Mouse (Mus musculus) liver, adult (tissue): ENCODE measurements around the gene Ahdc1.

ENCODE experiments used
- GATA4 ChIP-seq: IDR thresholded peaks from 2 replicates; pipeline ENCODE4 v1.6.1; 2014; ENCODE audit warnings: mild to moderate bottlenecking, low read length; ENCODE audit not compliant: insufficient replicate concordance

Gene Ahdc1

DNA sequence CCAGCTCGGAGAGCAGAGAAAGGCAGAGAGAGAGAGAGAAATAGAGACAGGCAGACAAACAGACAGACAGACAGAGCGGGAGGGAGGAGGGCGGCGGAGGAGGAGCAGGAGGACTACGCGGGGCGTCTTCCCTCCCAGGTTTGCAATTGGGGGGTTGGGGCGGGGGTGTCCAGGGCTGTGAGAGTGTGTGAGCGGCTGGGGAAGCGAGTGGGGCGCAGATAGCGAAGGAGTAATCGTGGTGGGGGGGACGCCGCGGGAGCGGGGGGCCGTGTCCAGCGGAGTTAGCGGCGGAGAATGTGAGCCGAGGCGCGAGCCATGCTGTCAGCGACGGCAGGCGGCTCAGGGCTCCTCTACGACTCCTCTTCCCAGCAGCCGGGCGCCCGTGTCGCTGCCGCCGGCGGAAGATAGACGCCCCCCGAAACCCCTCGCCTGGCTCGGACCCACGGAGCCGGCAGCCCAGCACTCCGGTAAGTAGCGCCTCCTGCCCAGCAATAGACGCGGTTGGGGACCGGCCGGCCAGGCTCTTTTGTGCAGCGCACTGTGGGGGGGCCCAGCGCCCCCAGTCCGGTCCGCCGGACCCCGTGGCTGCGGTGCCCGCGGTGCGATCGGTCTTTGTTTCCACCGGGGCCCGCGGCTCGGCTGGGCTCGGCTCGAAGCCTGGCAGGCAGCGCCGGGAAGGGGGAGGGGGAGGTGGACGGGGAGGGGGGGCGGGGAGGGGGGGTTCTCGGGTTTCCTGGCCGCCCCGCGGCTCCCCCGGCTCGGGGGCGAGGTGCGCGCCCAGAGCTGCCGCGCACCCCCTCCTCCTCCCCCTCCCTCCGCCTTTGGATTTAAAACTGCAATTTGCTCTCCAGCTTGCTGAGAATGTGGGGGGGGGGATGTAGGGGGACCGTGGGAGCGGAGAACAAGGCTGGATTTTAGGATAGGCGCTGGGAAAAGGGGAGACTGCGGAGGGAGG is 1.0 kb downstream of the Ahdc1 start:
- no peak for TF ChIP-seq GATA4

DNA sequence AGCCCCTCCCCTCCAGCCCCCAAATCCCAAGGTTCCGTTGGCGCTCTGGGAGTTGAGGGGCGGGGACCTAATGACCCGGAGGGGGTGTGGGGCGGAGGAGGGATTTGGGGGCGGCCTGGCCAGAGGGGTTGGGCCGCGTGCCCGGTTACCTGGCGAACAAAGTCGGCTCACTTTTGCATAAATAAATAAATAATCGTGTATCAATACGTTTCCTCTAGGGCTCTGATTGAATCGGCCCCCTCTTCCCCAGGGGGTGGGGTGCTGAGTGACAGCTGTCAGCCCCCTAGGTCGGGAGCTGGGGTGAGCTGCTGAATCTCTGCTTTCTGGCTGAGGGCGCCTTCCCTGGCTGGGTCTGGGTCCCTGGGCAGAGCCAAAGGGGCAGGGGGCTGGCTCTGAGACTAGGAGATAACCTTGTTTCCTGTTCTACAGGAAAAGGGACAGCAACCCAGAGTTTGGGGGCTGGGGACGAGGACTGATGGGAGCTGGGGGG is 1.8 kb downstream of the Ahdc1 start:
- no peak for TF ChIP-seq GATA4

DNA sequence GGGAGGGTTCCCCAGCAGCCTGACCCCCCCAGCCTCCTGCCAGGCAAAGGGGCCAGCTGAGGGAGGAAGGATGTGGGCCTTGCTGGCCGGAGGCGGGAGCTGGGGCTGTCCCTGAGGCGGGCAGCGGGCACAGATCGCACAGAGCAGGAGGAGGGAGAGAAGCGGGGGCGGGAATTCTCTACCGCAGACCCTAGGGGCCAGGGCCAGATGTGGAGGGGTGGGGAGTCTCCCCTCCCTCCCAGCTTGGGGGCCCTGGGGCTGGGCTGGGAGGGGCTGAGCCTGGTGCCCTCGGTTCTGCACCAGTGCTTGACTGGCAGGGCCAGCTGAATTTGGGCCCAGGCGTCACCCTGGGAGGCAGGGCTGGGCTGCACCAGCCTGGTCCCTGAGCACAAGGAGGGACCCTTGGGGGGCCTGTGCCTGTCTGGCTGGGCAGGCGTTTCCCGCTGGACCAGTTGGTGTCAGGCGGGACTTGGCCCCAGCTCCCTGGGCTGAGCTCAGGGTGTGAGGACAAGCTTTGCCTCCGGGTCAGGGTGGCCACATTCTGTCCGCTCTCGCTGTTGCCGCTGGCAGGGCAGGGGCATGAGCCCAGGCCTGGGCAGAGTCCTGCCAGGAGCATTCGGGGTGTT is 2.3 kb downstream of the Ahdc1 start:
- no peak; the same call in 1 of the 2 replicates for TF ChIP-seq GATA4

DNA sequence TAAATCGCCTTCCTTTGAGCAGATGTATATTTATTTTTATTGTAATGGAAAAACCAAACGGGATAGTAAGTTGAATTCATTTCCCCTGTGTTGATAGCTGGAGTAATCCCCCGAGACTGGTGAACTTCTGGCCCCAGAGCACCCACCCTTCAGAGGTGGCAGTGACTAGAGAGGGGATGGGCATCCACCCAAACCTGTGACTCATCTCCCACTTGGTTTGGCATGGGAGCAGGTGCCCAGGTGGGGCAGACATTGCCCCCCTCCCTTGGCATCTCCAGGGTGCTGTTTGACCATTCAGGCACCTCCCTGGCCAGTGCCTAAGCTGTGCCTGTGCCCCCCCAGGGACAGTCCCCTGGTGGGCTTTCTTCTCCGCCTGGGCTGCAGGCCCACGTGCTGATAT is 3.0 kb downstream of the Ahdc1 start:
- TF ChIP-seq GATA4: no peak

DNA sequence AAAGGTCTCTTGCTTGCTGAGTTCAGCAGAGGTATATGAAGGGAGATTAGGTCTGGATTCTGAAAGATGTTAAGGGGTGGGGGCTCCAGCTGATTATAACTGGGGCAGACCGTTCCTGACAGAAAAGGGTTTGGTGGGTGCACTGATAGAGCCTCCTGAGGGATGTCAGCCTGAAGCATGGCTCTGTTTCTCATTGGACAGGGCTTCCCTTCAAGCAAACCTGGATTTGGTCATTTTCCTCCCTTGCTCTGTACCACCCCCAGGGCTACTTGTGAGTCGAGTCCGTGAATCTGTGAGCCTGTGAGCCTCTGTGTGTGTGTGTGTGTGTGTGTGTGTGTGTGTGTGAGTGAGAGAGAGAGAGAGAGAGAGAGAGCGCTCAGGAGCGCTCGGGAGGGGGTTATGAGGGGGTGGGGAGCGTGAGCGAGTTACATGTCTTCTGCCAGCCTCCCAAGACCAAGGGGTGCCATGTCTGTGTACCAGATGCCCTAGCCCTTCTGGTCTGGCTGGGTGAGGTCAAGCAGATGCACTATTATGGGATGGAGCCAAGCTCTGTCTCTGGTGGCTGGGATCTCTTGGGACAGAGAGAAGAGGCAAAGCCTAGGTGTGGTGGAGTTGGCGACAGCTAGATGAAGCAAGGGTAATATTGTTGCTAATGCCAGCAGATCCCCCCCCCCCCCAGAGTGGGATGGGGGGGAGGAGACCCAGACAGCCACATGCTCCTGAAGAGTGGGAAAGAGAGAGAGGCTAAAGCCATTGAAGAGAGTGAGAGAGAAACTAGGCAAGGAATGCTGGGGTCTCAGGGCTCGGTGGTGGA is 4.0 kb downstream of the Ahdc1 start:
- TF ChIP-seq GATA4: no peak

DNA sequence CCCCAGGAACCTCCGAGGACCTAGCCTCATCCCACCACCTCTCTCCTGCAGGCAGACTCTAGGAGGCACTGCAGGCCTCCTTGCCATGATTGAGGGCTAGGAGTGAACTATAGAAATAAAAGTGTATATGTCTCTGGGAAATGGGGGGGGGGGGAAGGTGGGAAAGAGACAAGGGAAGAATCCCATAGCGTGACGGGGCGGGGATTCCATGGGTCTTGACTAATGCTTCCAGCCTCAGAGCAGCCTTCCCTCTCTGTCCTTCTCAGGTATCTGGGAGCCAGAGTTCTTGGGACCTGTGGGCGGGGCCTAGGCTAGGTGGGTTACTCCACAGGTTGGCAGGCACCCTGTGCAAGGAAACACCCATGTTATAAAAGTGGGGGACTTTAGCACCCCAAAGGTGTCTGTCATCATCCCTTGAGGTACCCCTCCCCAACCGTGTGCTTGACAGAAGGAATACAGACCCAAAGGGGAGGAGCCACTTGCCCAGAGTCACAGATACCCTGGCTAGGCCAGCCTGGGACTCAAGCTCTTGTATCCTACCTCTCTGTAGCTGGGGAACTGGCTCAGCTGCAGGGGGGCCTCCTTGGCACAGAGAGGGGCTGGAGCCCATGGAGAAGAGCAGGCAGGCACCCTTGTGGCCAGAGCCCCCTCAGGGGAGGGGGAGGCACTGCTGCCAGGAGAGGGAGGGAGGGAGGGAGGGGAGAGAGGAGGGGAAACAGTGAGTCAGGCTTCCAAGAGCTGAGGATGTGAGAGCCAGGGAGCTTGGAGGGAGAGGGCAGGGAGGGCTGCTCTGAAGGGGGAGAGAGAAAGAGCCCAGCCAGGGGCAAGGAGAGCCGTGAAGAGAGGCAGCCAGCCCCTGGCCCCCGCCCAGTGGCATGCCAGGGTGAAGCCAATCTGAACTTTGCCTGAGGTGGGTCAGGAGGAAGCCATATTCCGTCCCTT is 4.9 kb downstream of the Ahdc1 start:
- no peak for TF ChIP-seq GATA4

DNA sequence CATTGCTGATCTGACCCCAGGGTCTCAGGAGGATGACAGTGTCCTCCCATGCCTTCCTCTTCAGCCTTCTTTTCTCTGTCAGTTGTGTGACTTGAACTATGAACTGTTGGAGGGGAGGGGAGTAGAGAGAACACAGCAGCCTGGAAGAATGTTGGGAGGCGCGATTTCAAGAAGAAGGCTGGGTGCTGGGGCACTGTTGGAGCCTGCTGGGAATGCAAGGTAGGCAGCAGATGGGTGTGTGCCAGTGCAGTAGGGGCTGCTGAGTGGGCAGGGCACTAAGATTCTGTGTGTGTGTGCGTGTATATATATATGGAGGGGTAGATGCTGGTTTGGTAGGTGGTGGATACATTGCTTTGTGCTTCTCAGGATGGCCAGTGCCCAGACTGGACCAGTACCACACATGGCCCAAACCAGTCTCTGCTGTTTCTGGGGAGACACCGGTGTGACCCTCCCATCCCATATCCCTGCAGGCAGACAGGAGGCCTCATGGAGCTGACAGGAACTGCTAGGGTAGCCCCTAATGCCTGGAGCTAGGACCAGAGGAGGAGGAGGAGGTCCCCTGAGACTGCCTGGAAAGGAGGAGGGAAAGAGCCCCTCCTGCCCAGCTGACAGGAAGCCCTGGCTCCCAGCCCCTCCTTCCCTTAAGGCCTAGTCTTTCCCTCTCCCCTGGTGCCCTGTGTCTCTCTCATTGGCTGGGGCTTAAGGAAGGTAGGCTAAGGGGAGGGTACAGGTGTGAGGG is 5.8 kb downstream of the Ahdc1 start:
- TF ChIP-seq GATA4: no peak

DNA sequence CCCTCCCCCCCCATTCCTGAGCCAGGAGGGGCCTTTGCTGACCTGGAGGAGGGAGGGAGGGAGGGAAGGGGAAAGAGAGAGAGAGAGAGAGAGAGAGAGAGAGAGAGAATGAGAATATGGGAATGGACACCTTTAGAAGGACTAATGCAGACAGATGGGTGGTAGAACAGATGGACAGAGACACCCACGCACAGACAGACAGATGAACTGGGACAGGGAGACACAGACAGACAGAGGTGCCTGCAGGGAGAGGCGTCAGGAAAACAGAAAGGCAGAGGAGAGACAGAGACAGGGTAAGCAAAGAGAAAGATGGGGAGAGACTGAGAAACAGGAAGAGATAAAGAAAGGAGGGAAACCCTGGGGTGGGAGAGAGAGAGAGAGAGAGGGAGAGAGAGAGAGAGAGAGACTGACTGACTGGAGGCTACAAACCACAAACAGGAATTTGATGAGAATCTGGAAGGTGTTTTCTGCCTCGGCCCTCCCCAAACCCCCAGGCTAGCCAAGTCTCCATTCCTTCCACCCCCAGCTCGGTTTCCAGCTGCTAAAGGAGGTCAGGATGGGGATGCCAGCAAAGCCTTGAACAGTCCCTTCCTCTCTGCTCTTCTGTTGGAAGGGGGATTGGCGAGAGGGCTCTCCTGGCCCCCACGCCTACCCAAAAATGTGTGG is 6.7 kb downstream of the Ahdc1 start:
- no peak for TF ChIP-seq GATA4

DNA sequence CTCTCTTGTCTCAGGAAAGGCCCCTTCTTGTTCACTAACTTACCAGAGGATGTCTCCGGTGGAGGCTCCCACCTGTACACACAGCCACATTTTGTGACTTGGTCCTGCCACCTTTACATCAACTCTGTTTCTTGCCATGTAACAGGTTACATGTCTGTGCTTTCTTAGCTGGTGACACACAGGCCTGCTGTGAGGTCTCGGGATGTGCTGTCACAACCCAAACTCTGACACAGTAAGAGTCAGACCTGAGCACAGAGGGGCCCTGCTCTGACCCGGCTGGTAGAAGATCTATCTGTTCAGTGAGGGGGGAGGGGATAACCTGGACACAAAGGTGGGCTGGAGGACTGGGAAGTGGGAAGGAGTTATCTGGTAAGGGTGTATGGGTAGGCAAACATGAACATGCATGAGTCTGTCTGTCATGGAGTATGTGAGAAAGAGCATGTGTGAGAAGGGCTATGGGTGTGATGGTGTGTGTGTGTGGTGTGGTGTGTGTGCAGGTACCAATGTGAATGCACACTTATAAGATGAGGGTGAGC is 7.3 kb downstream of the Ahdc1 start:
- TF ChIP-seq GATA4: no peak

DNA sequence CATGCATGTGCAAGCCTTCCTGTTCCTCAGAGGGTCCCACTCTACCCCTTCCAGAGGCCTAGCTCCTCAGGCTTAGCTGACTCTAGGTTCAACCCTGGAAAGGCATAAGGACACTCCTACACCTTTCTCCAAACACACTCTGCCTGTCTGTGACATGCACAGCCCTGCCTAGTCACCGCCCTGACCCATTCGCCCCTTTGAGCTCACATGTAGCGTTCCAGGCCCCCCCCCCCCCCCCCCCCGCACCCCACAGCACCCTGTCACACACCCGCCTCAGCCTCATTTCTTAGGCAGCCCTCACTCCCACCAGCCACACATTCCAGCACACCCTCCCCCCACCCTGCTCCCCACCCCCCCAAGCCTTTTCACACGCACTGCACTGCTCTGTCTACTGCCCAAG is 9.7 kb downstream of the Ahdc1 start:
- TF ChIP-seq GATA4: no peak

DNA sequence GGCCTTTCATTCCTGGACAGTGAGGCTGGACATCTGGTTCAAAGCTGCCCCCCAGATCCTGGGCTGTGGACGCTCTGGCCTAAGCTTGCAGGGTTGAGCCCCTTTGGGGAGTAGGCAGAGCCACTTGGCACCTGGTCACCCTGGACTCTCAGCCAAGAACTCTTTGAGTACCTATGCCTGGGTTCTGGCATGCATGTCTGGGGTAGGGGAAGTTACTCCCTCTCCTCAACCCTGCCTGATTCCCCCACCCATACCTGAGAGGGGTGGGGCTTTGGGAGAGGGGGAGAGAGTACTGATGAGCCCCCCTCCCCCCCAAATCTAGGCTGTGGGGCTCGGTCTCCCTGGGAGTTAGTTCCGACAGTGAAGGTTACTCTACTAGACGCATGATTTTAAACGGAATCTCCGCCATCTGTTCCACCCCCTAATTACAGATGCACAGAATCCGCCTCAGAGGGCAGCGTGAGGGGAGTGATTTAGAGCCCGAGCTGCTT is 10.2 kb downstream of the Ahdc1 start:
- TF ChIP-seq GATA4: no peak

DNA sequence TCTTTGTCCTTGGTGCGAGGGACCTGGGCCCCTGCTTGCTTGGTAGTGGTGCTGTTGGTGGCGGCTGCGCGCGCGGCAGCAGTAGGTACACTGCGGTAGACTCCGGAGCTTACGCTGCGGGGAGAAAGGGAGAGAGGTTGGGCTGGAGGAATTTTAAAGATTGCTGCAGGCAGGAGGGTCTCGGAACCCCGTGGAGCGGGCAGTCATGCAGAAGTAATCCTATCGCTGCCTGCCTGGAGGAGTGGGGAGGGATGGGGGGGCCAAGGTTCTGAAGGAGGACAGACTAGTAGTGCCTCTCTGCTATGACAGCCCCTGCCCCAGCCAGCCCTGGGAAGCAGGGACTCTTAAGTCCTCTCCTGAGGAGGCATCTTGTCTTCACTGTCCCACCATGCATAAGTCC is 11.2 kb downstream of the Ahdc1 start:
- no peak for TF ChIP-seq GATA4
